8 mouse cellular contexts compared by ENCODE assay signal in the genomic region with DNA sequence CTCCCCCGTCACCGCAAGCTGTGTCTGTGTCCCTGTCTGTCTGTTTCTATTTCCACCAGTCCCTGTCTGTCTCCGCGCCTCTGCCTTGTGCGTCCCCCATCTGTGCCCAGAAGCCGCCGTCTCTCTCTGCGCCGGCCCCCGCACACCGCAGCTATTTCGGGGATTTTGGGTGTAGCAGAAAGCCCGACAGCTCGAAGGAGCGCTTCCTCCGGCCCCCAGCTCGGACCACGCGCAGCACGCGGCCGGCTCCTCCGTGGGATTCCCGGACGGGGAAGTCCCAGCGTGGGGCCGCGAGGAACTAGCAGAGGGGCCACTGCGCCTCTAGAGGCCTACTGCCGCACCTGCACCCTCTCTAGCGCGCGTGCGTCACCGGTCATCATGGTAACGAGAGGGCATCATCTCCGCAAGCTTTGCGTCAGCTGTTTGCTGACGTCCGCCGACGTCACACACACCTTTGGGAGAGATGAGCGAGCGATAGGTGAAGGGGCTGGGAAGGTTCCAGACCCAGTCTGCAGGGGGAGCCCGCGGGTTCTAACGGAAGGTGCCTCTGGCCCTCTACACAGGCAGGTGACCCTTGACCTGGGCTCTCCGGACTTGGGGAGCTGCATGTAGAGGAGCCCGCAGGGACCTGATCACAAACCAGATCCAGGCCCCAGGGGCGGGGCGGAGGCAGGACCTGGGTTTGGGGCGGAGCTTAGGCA. TPM values are rescaled to one million over a fixed set of nuclear protein-coding genes. Genes with fewer than 3 reads are reported as not detected.
DNase-seq lines count a peak whose midpoint lies in the region; ATAC-seq and TF ChIP-seq lines count a peak whose summit lies in the region.

No protein-coding gene starts in this region.

- peak; percentile 76 for ATAC-seq in inflammation-experienced regulatory T-cells, adult 6 months
- peak; percentile 81 for ATAC-seq in megakaryocyte progenitor cell, adult 5-6 weeks (replicated peaks; ENCODE audit: poor library complexity)

- TF ChIP-seq POLR2A in cortical plate, adult 2 months (IDR thresholded peaks at IDR 0.05; ENCODE audit: extremely low read depth, insufficient read depth, low read length): no peak

- peak; percentile 74 for TF ChIP-seq CTCF in cortical plate, adult 2 months (IDR thresholded peaks at IDR 0.05; ENCODE audit: extremely low read depth, insufficient read depth, low read length)

- H3K27ac ChIP-seq in cortical plate, adult 2 months (ENCODE audit: insufficient read depth, low read length): no peak overlapping the region

- DNase-seq in ZHBTc4 (ENCODE audit: low read depth, low spot score): peak; percentile 98
- peak; percentile 84 for DNase-seq in gastrocnemius, postnatal 10 days
- peak; percentile 91 to 94 for DNase-seq in left cerebral cortex, postnatal 10 days (ENCODE audit: extremely low spot score in 1 of 2, low spot score in 2 of 2)
- DNase-seq in right cerebral cortex, postnatal 10 days (ENCODE audit: low spot score in 2 of 2): peak; percentile 95
- peak; percentile 85 for DNase-seq in urinary bladder, postnatal 14 days (ENCODE audit: low spot score)

- intact Hi-C loops in left cerebral cortex, postnatal 10 days (cut with DNase I): loop anchor here (5.0 kb wide), 1 partner anchor 36 kb away; no protein-coding TSS in a partner anchor

- peaks cover 1% of the 10 kb centered on the region; the same call in 1 of the 2 replicates for H3K4me1 ChIP-seq in cortical plate, adult 2 months (ENCODE audit: control insufficient read depth, insufficient read depth, low read length)

- H3K4me3 ChIP-seq in cortical plate, adult 2 months (ENCODE audit: insufficient read depth, low read length): peak overlapping the region; percentile 12; the same call in 1 of the 2 replicates

RNA-seq across cellular contexts. Expression of a gene that starts 4.2 kb away (rescaled TPM):
- 77.0 and 80.1 TPM in 2 replicates for polyA plus RNA-seq in cortical plate, adult 2 months (2012; rRNA removed)
- 10 to 100 TPM; 22.1 to 23.2 TPM for total RNA-seq in gastrocnemius, postnatal 10 days (2021)
- polyA plus RNA-seq in inflammation-experienced regulatory T-cells, adult 6 months (2017; shearing (Covaris generic)): 1 to 10 TPM in 1 of 3 experiments, under 1 TPM in 2; 0.54 to 1.3 (median 0.82) TPM
- total RNA-seq in left cerebral cortex, postnatal 10 days (2021): 10 to 100 TPM; 65.6 to 67.5 TPM
- 11.8 and 15.2 TPM in 2 replicates for total RNA-seq in megakaryocyte progenitor cell, adult 5-6 weeks (2015)
- total RNA-seq in megakaryocyte progenitor cell, adult 5-6 weeks (2017): 4.0 and 5.0 TPM in 2 replicates

RNA-seq across cellular contexts. Expression of a gene that starts 11.6 kb away (rescaled TPM):
- polyA plus RNA-seq in cortical plate, adult 2 months (2012; rRNA removed): 158 and 168 TPM in 2 replicates
- total RNA-seq in gastrocnemius, postnatal 10 days (2021): 100 to 1,000 TPM; 138 to 151 TPM
- polyA plus RNA-seq in inflammation-experienced regulatory T-cells, adult 6 months (2017; shearing (Covaris generic)): 10 to 100 TPM; 84.2 to 97.0 (median 95.3) TPM
- 100 to 1,000 TPM; 127 to 129 TPM for total RNA-seq in left cerebral cortex, postnatal 10 days (2021)
- total RNA-seq in megakaryocyte progenitor cell, adult 5-6 weeks (2015): 69.7 and 72.1 TPM in 2 replicates
- total RNA-seq in megakaryocyte progenitor cell, adult 5-6 weeks (2017): 283 and 351 TPM in 2 replicates

RNA-seq across cellular contexts. Expression of a gene that starts 30.3 kb away (rescaled TPM):
- 16.4 and 18.6 TPM in 2 replicates for polyA plus RNA-seq in cortical plate, adult 2 months (2012; rRNA removed)
- total RNA-seq in gastrocnemius, postnatal 10 days (2021): 1 to 10 TPM; 5.1 to 7.6 TPM
- polyA plus RNA-seq in inflammation-experienced regulatory T-cells, adult 6 months (2017; shearing (Covaris generic)): 10 to 100 TPM; 36.3 to 61.7 (median 57.7) TPM
- 10 to 100 TPM; 11.2 to 13.2 TPM for total RNA-seq in left cerebral cortex, postnatal 10 days (2021)
- 12.0 and 12.5 TPM in 2 replicates for total RNA-seq in megakaryocyte progenitor cell, adult 5-6 weeks (2015)
- total RNA-seq in megakaryocyte progenitor cell, adult 5-6 weeks (2017): 16.7 and 17.9 TPM in 2 replicates
